Mouse (Mus musculus): ENCODE data around the gene Tmub2. TPM values are rescaled to one million over a fixed set of nuclear protein-coding genes. Genes with fewer than 3 reads are reported as not detected.

The Tmub2 gene
- total RNA-seq, 2 experiments from 2014 or later, result 13.9 to 15.7 TPM

DNA sequence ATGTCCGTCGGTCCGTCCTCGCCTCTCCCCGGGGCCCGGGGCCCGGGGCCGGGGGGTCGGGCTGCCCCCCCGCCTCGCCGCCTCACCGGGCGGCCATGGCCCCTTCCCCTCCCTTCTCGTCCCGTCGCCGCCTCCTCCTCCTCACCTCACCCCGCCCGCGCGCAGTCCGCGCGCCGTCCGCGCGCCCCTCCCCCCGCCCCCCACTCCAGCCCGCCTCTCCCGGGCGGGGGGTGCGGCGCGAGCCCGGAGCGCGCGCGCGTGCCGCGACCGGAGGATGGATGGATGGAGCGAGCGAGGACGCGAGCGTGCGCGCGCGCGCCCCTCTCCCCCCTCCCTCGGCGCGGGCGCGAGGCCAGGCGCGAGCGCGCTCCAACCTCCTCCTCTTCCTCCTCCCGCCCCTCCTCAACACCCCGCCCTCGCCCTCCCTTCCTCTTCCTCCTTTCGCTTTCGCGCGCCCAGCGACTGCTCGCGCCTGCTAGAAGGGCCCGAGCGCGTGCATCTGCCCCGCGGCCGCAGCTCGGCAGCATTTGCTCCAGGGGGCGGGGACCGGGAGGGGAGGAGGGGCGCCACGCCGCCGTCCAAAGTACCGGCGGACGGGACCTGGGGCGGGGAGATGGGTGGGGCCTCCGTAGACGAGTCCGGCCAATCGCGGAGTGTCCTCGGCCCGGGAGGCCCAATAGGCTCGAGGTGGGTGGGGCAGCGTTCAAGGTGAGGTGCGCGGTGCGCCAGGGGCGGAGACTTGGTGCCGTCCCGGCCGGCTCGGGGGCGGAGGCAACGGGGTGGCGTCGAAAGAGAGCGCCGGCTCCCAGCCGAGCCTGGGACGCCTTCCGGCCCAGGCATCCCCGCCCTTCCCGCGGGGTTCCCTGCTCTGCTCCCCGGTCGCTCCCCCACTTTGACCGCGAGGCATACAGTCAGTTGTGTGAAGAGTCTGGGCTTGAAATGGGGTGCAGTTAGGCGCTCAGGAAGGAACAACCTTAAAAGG, 12.1 kb downstream of the Tmub2 start, which contains the start of gene Atxn7l3:
TSS of gene Atxn7l3 (minus strand) at position 141 of the 982 bp plus-strand sequence.
- Histone ChIP-seq H3K4me3 (peak within 1 kb of the TSS; percentile 91), H3K27ac (peak within 1 kb of the TSS; percentile 98)
- TF ChIP-seq CTCF (IDR thresholded peaks at IDR 0.05), result no peak
- DNase-seq, result peak; percentile 100
- intact Hi-C loops (cut with DNase I), result loop anchor here (10.0 kb wide), 1 partner anchor 258 kb away; the partner anchor contains the start of gene Gpatch8

GRCm38 (mm10) chr11:102297577-102298556, 13.1 kb downstream of the Tmub2 start:
- Histone ChIP-seq H3K27ac (peak overlapping the region; percentile 98), H3K4me3 (peak overlapping the region; percentile 91)
- intact Hi-C loops (cut with DNase I), result loop anchor here (10.0 kb wide), 1 partner anchor 257 kb away; the partner anchor contains the start of gene Gpatch8
- DNase-seq, result no peak
- no peak for TF ChIP-seq CTCF (IDR thresholded peaks at IDR 0.05)

- Histone ChIP-seq H3K27ac (no peak overlapping the region), H3K4me3 (no peak overlapping the region)
- peak; percentile 68 for DNase-seq
- peak; percentile 68 for TF ChIP-seq CTCF (IDR thresholded peaks at IDR 0.05)
- intact Hi-C loops (cut with DNase I), result loop anchor here (10.0 kb wide), 1 partner anchor 255 kb away; the partner anchor contains the start of gene Gpatch8
Observed at GRCm38 (mm10) chr11:102299839-102300238, 15.1 kb downstream of the Tmub2 start.

DNA sequence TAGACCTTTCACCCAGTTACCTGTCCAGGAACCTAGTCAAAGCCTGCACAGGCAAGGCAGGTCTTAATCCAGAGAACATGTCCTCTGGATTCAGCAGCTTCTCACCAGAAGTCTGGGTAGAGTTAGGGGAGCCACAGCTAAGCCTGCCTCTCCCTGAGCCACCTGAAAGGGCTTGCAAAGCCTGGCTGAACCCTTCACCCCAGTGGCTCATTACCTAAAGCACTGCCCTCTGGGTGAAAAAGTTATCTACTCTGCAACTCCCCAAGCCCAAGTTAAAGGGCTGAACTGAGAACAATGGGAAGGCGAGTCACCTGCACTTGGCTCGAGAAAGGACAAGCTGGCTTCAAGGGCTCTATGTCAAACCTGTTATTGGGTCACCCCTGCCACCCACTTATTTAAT, 19.4 kb downstream of the Tmub2 start:
- Histone ChIP-seq H3K4me3 (no peak overlapping the region), H3K27ac (no peak overlapping the region)
- intact Hi-C loops (cut with DNase I), result no loop called here
- DNase-seq, result no peak
- TF ChIP-seq CTCF (IDR thresholded peaks at IDR 0.05), result no peak

GRCm38 (mm10) chr11:102305359-102305758, 20.6 kb downstream of the Tmub2 start:
- intact Hi-C loops (cut with DNase I), result no loop called here
- peak; percentile 15 for DNase-seq
- H3K27ac ChIP-seq, result no peak overlapping the region
- H3K4me3 ChIP-seq, result no peak overlapping the region
- TF ChIP-seq CTCF (IDR thresholded peaks at IDR 0.05), result no peak

- DNase-seq, result no peak
- TF ChIP-seq CTCF (IDR thresholded peaks at IDR 0.05), result no peak
- Histone ChIP-seq H3K4me3 (no peak overlapping the region), H3K27ac (no peak overlapping the region)
- intact Hi-C loops (cut with DNase I), result loop anchor here (2.0 kb wide), 2 partner anchors 105 to 127 kb away; no protein-coding TSS in a partner anchor
Observed at GRCm38 (mm10) chr11:102308104-102308503, 23.4 kb downstream of the Tmub2 start.

- DNase-seq, result peak; percentile 98
- Histone ChIP-seq H3K4me3 (peak overlapping the region; percentile 65), H3K27ac (peak overlapping the region; percentile 84)
- intact Hi-C loops (cut with DNase I), result loop anchor here (2.0 kb wide), 2 partner anchors 104 to 126 kb away; no protein-coding TSS in a partner anchor
- TF ChIP-seq CTCF (IDR thresholded peaks at IDR 0.05), result no peak; the same call in none of the 2 replicates
Observed at GRCm38 (mm10) chr11:102308979-102309378, 24.2 kb downstream of the Tmub2 start.

DNA sequence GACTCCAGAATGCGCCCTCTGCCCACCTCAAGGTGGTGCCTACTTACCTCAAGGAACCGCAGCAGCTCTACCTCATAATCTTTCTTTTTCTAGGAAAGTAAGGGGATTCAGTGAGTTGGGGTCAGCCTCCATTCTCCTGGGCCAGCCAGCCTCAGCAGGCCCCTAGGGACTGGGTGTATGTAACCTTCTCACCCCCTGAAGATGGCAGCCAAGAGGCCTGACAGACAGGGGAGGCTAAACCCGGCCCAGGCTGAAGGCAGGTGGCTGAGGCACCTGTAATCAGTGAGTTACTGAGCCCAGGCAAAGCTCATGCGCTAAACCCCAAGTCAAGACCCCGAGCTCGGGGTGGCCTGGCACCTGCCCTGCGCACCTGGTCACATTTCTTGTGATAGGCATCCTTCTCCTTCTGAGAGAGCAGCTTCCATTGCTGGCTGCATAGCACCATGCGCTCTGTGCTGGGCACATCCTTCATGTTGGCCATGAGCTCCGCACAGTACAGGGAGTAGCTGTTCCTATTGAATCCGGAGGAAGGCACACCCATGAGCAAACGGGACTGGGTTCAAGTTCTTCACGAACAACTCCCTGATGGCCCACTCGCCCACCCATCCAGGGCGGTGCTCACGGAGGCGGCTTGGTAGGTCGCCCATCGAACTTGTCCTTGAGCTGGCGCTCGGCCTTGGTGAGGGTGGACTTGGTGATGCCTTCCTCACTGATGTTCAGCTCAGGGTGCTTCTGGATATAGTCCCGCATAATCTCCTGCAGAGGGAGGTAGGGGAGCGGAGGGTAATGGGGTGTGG, 25.3 kb downstream of the Tmub2 start:
- intact Hi-C loops (cut with DNase I), result loop anchor here (2.0 kb wide), 2 partner anchors 103 to 125 kb away; no protein-coding TSS in a partner anchor
- TF ChIP-seq CTCF (IDR thresholded peaks at IDR 0.05), result no peak
- Histone ChIP-seq H3K4me3 (peak overlapping the region; percentile 65; the same call in 1 of the 2 replicates), H3K27ac (peak overlapping the region; percentile 84)
- peak; percentile 39 for DNase-seq

DNA sequence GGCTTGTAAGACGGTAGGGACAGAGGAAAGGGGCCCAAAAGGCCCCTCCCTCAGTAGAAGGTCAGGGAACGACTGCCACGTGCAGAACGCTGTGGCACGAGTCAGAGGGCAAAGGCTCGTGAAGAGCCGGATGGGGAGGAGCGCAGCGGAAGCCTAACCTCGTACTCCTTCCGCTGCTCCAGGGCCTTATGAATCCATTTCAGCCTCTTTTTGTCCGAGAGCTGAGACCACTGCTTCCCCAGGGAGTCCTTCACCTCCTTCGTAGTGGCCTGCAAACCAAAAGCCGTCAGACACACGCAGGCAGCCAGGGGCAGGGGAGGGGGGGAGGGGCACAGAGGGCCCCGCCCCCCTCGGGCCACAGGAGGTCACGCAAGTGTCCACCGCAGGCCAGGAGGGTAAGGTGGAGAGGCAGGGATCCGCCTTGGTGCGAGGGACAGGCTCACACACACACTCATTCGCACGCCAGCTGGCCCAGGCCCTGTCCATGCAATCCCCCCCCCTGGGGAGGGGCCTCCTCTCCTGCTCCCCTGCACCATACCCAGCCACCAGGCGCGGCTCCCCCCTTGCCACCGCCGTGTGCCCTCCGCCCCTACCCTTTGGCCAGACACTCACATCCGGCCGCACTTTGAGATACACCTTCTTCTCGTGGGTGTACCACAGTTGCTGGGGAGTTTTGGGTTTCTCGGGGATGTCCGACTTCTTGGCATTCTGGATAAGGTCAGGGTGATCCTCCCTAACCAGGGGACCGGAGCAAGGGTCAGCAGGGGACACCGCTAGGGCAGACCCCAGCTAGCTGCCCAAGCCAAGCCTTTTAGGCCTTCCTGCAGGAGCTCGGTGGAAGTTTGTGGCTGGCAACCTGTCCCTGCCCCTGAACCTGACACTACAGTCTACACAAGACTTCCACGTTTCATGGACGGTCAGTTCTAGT, 26.3 kb downstream of the Tmub2 start:
- TF ChIP-seq CTCF (IDR thresholded peaks at IDR 0.05), result no peak
- H3K4me3 ChIP-seq, result no peak overlapping the region
- intact Hi-C loops (cut with DNase I), result no loop called here

GRCm38 (mm10) chr11:102311966-102312365, 27.2 kb downstream of the Tmub2 start:
- TF ChIP-seq CTCF (IDR thresholded peaks at IDR 0.05), result no peak
- Histone ChIP-seq H3K27ac (no peak overlapping the region), H3K4me3 (no peak overlapping the region)
- intact Hi-C loops (cut with DNase I), result no loop called here
- DNase-seq, result no peak

More for the DNA sequence above, 26.3 kb downstream of the Tmub2 start:
- H3K27ac ChIP-seq, result no peak overlapping the region
- no peak for DNase-seq

Data from gastrocnemius, adult 2 months (tissue).